Mouse (Mus musculus) liver, postnatal 0 days (tissue): ENCODE data around the gene Fgd6.

Source experiments
- CTCF ChIP-seq: sonication (generic); IDR thresholded peaks from 2 replicates; pipeline ENCODE4 v1.5.1; 2016; ENCODE audit warnings: antibody characterized with exemption, low read depth
- EP300 ChIP-seq: IDR thresholded peaks from 2 replicates; pipeline ENCODE4 v1.6.1; 2016; ENCODE audit warnings: antibody characterized with exemption, low read depth, mild to moderate bottlenecking

- TF ChIP-seq CTCF = no peak
- TF ChIP-seq EP300 = no peak
Observed at GRCm38 (mm10) chr10:94095743-94096465, 60.1 kb downstream of the Fgd6 start.
